Mouse (Mus musculus) regulatory T cell (primary cell): ENCODE measurements around the gene Dcpp1.

ENCODE experiments used
- in situ Hi-C: fragments of 300-600 bp; cut with MboI, MseI; formaldehyde crosslinking; loops from one replicate; pipeline ENCODE4 v1.15.1; 2025; ENCODE audit warnings: high pct_unique_total_duplicates

Dcpp1 gene

DNA sequence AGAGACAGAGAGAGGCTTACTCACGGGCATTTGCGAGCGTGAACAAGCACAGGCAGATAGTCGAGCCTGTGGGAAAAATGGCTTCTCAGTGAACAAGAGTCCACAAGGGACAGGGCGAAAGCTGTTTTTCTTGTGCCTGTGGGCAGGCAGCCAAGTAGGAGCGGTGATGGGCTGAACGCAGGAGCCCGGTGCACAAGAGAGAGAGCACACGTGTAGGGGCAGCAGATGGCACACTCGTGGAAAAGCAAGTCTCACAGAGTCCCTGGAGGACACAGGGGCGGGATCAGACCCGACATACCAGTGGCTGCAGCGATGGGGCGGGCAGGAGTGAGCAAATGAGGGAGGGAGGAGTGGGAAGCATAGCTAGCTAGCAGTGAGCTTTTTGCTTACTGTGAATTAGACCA, 44.4 kb downstream of the Dcpp1 start:
- in situ Hi-C loops = no loop called here

DNA sequence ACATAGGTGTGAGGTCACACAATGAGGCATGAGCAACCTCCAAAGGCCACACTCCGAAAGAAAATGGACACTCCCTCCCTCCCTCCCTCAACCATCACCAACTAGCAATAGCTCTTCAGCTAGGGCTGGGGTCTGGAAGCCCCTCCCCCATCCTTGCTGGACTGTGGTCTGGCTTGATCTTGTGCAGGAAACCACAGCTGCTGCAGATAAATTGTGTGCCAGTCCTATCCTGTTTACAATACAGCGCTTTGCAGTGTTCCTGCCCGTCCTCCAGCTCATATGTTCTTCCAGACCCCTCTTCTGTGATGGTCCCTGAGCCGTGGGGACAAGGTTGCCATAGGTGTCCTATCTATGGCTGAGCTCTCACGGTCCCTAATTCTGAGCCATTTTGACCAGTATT, 50.5 kb downstream of the Dcpp1 start:
- in situ Hi-C loops = no loop called here
